Mouse (Mus musculus): ENCODE measurements at regions not wholly inside any gene's neighbourhood (a gene's known extent, or its start where the extent isn't known, plus 50 kb on each side); places are given as distances from the start of the nearest gene placed in this dataset.

GRCm38 (mm10) chr8:35935034-35935433 lies 169.4 kb downstream of the Gm19410 start:
- no peak for DNase-seq (ENCODE audit: low spot score)

GRCm38 (mm10) chr8:35939199-35939598 lies 173.6 kb downstream of the Gm19410 start:
- no peak for DNase-seq (ENCODE audit: low spot score)

- no peak for DNase-seq (ENCODE audit: low spot score)
Observed at GRCm38 (mm10) chr8:35942515-35942914, 176.9 kb downstream of the Gm19410 start.

- DNase-seq (ENCODE audit: low spot score): no peak
Observed at GRCm38 (mm10) chr8:35943686-35944085, 178.1 kb downstream of the Gm19410 start.

GRCm38 (mm10) chr8:35944461-35944860 lies 178.9 kb downstream of the Gm19410 start:
- no peak for DNase-seq (ENCODE audit: low spot score)

GRCm38 (mm10) chr8:35946539-35946940 lies 180.9 kb downstream of the Gm19410 start:
- no peak for DNase-seq (ENCODE audit: low spot score)

- no peak for DNase-seq (ENCODE audit: low spot score)
Observed at GRCm38 (mm10) chr8:35948146-35948545, 182.6 kb downstream of the Gm19410 start.

- DNase-seq (ENCODE audit: low spot score): no peak
Observed at GRCm38 (mm10) chr8:35948751-35949183, 183.2 kb downstream of the Gm19410 start.

- no peak for DNase-seq (ENCODE audit: low spot score)
Observed at GRCm38 (mm10) chr8:35955506-35955905, 189.9 kb downstream of the Gm19410 start.

GRCm38 (mm10) chr8:35956319-35956718 lies 190.7 kb downstream of the Gm19410 start:
- no peak for DNase-seq (ENCODE audit: low spot score)

- DNase-seq (ENCODE audit: low spot score): no peak
Observed at GRCm38 (mm10) chr8:35959201-35959600, 193.6 kb downstream of the Gm19410 start.

GRCm38 (mm10) chr8:35960867-35961614 lies 195.5 kb downstream of the Gm19410 start:
- DNase-seq (ENCODE audit: low spot score): no peak

- DNase-seq (ENCODE audit: low spot score): no peak
Observed at GRCm38 (mm10) chr8:35961615-35962220, 196.1 kb downstream of the Gm19410 start.

GRCm38 (mm10) chr8:35964932-35965331 lies 199.3 kb downstream of the Gm19410 start:
- no peak for DNase-seq (ENCODE audit: low spot score)

GRCm38 (mm10) chr8:35968341-35968740 lies 202.8 kb downstream of the Gm19410 start:
- no peak for DNase-seq (ENCODE audit: low spot score)

GRCm38 (mm10) chr8:35971082-35971481 lies 205.5 kb downstream of the Gm19410 start:
- DNase-seq (ENCODE audit: low spot score): no peak

- no peak for DNase-seq (ENCODE audit: low spot score)
Observed at GRCm38 (mm10) chr8:35974323-35975029, 208.9 kb downstream of the Gm19410 start.

- no peak for DNase-seq (ENCODE audit: low spot score)
Observed at GRCm38 (mm10) chr8:35979638-35980255, 214.2 kb downstream of the Gm19410 start.

GRCm38 (mm10) chr8:35983083-35983482 lies 217.5 kb downstream of the Gm19410 start:
- no peak for DNase-seq (ENCODE audit: low spot score)

- no peak for DNase-seq (ENCODE audit: low spot score)
Observed at GRCm38 (mm10) chr8:35985152-35985689, 219.6 kb downstream of the Gm19410 start.

- DNase-seq (ENCODE audit: low spot score): no peak
Observed at GRCm38 (mm10) chr8:35987327-35987726, 221.7 kb downstream of the Gm19410 start.

GRCm38 (mm10) chr8:35991013-35991412 lies 225.4 kb downstream of the Gm19410 start:
- DNase-seq (ENCODE audit: low spot score): no peak
